Mouse (Mus musculus): ENCODE data around the gene Ccr9.

GRCm38 (mm10) chr9:123632281-123632680 lies 46.0 kb upstream of the Ccr9 start, which contains the start of gene Slc6a20b:
- no peak for TF ChIP-seq POLR2A (IDR thresholded peaks at IDR 0.05; ENCODE audit: control insufficient read depth, extremely low read depth, insufficient read depth, low read length, poor library complexity)
- no peak for TF ChIP-seq CTCF (IDR thresholded peaks at IDR 0.05; ENCODE audit: borderline replicate concordance, control insufficient read depth, extremely low read depth, insufficient read depth, low read length, poor library complexity)

All from thymus, adult 2 months (tissue).